In genomic region chr13:41423463-41424074, GRCm38 (mm10) we compare ENCODE assay signal across 14 mouse cellular contexts.
DNase-seq lines count a peak whose midpoint lies in the region; ATAC-seq and TF ChIP-seq lines count a peak whose summit lies in the region.
"Had no signal": no experiment of that assay in that cellular context is flagged by ENCODE, and none has a peak within 500 bp of the region (broad histone marks: within the 10 kb centered on the region; RNA-seq: fewer than 3 reads in every experiment).

No protein-coding gene starts in this region.

- H3K4me1 ChIP-seq in limb, embryonic 14.5 days (ENCODE audit: control insufficient read depth, insufficient read depth, low read length) = peaks cover 15% of the 10 kb centered on the region
- no peaks in the 10 kb centered on the region for H3K4me1 ChIP-seq in limb, embryonic 10.5 days
- peaks cover 5% of the 10 kb centered on the region; the same call in 1 of the 2 replicates for H3K4me1 ChIP-seq in intestine, postnatal 0 days (replicated peaks; ENCODE audit: control insufficient read depth, insufficient read depth, low read length)
- H3K4me1 ChIP-seq: forebrain, embryonic 10.5 days; midbrain, embryonic 15.5 days had no signal

- no peaks in the 10 kb centered on the region for H3K9me3 ChIP-seq in limb, embryonic 14.5 days (ENCODE audit: control insufficient read depth, low read length)
- no peaks in the 10 kb centered on the region for H3K9me3 ChIP-seq in limb, embryonic 10.5 days (replicated peaks)
- no peaks in the 10 kb centered on the region for H3K9me3 ChIP-seq in intestine, postnatal 0 days (ENCODE audit: control insufficient read depth)
- H3K9me3 ChIP-seq: forebrain, embryonic 10.5 days; midbrain, embryonic 15.5 days had no signal

- 67% methylated on average over 10 of the region's 10 CpGs for WGBS in limb, embryonic 14.5 days
- WGBS in limb, embryonic 10.5 days = 91% methylated on average over 10 of the region's 10 CpGs
- 36% methylated on average over 10 of the region's 10 CpGs for WGBS in intestine, postnatal 0 days

- H3K9ac ChIP-seq in limb, embryonic 14.5 days (ENCODE audit: low read depth, low read length, severe bottlenecking) = no peak overlapping the region
- no peak overlapping the region for H3K9ac ChIP-seq in intestine, postnatal 0 days (ENCODE audit: low read depth, low read length)
- H3K9ac ChIP-seq: midbrain, embryonic 15.5 days had no signal

- TF ChIP-seq CTCF in intestine, postnatal 0 days (IDR thresholded peaks at IDR 0.05; ENCODE audit: low read depth) = peak; percentile 37

- TF ChIP-seq POLR2A in limb, embryonic 14.5 days (IDR thresholded peaks at IDR 0.05; ENCODE audit: borderline replicate concordance, extremely low read depth, insufficient read depth, insufficient read length) = no peak

- H3K4me3 ChIP-seq in limb, embryonic 14.5 days (replicated peaks; ENCODE audit: low read length) = no peak overlapping the region
- H3K4me3 ChIP-seq in limb, embryonic 10.5 days = no peak overlapping the region
- H3K4me3 ChIP-seq in intestine, postnatal 0 days (ENCODE audit: low read depth, low read length) = no peak overlapping the region
- H3K4me3 ChIP-seq: forebrain, embryonic 10.5 days; midbrain, embryonic 15.5 days had no signal

- H3K4me2 ChIP-seq in limb, embryonic 14.5 days (replicated peaks; ENCODE audit: low read depth, low read length, severe bottlenecking) = no peak overlapping the region
- H3K4me2 ChIP-seq in intestine, postnatal 0 days (replicated peaks; ENCODE audit: low read depth) = no peak overlapping the region
- H3K4me2 ChIP-seq: midbrain, embryonic 15.5 days had no signal

- no peaks in the 10 kb centered on the region for H3K27me3 ChIP-seq in limb, embryonic 14.5 days (ENCODE audit: control insufficient read depth, insufficient read depth, low read length)
- no peaks in the 10 kb centered on the region for H3K27me3 ChIP-seq in limb, embryonic 10.5 days (ENCODE audit: low read depth, poor library complexity, severe bottlenecking)
- no peaks in the 10 kb centered on the region for H3K27me3 ChIP-seq in intestine, postnatal 0 days (replicated peaks; ENCODE audit: control insufficient read depth, insufficient read depth, low read length)
- H3K27me3 ChIP-seq: midbrain, embryonic 15.5 days; Patski had no signal

- no peak overlapping the region for H3K27ac ChIP-seq in limb, embryonic 14.5 days (replicated peaks; ENCODE audit: low read depth, low read length)
- no peak overlapping the region for H3K27ac ChIP-seq in limb, embryonic 10.5 days
- peak overlapping the region; percentile 64 for H3K27ac ChIP-seq in intestine, postnatal 0 days (ENCODE audit: low read depth, low read length)
- H3K27ac ChIP-seq: forebrain, embryonic 10.5 days; midbrain, embryonic 15.5 days had no signal

- no peak for DNase-seq in limb, embryonic 14.5 days (ENCODE audit: low spot score)
- no peak for DNase-seq in limb, embryonic 10.5 days (ENCODE audit: low spot score)
- peak; percentile 42 to 50 for DNase-seq in kidney, postnatal 4 days
- peak; percentile 27 to 38 for DNase-seq in lung, postnatal 4 days
- DNase-seq in thymus, postnatal 14 days = no peak
- no peak for DNase-seq in frontal cortex, postnatal 10 days (ENCODE audit: low spot score in 2 of 2)
- DNase-seq: adrenal gland, postnatal 14 days; thymus, postnatal 4 days had no signal

- H3K36me3 ChIP-seq in limb, embryonic 14.5 days (ENCODE audit: control insufficient read depth, insufficient read depth, low read length) = no peaks in the 10 kb centered on the region
- H3K36me3 ChIP-seq in limb, embryonic 10.5 days = no peaks in the 10 kb centered on the region
- H3K36me3 ChIP-seq in intestine, postnatal 0 days (ENCODE audit: control insufficient read depth, insufficient read depth) = no peaks in the 10 kb centered on the region
- H3K36me3 ChIP-seq: forebrain, embryonic 10.5 days; midbrain, embryonic 15.5 days had no signal

- 0 out of 2 replicates have a peak, but pooled peaks have one; percentile 19 for ATAC-seq in limb, embryonic 14.5 days (ENCODE audit: low FRiP score, low read depth)
- ATAC-seq in intestine, postnatal 0 days = peak; percentile 94
- ATAC-seq in activated CD4-positive, CD25-positive, alpha-beta regulatory T cell, adult 4 months = no peak
- ATAC-seq: inflammation-experienced regulatory T-cells, adult 6 months; midbrain, embryonic 15.5 days; Patski had no signal

Comparison
In these comparisons a context has a peak if more than half of its experiments do, and no peak if none do; other contexts are left out.
1. DNase-seq: peak in kidney, postnatal 4 days (2 of 2) and lung, postnatal 4 days (2 of 2); none in limb, embryonic 14.5 days (single experiment), limb, embryonic 10.5 days (single experiment), thymus, postnatal 14 days (single experiment) and frontal cortex, postnatal 10 days (0 of 2).